Mouse (Mus musculus) MEL (cell line): ENCODE results near the gene H2-M11. TPM values are rescaled to one million over a fixed set of nuclear protein-coding genes. Genes with fewer than 3 reads are reported as not detected.

Source experiments
- DNase-seq: peaks from one replicate; pipeline ENCODE4 v3.0.0; 2011; ENCODE audit warnings: low read depth, low spot score
- H3K27ac ChIP-seq: 2 replicates; pipeline ENCODE4 v1.5.1; 2012; ENCODE audit warnings: low read depth, mild to moderate bottlenecking, control low read depth, low read length, moderate library complexity; ENCODE audit not compliant: control insufficient read depth
- H3K27me3 ChIP-seq, 2 experiments: fragments of 150-350 bp in 1 of 2; sonication (generic) in 1 of 2; 2 replicates each; pipeline ENCODE4 v1.6.1; 2012; ENCODE audit warnings: low read length in 2 of 2, mild to moderate bottlenecking in 2 of 2, improper control_type of control experiment in 1 of 2, moderate library complexity in 1 of 2; ENCODE audit not compliant: insufficient read depth in 2 of 2, control insufficient read depth in 1 of 2
- H3K36me3 ChIP-seq, 2 experiments: 2 replicates each; pipeline ENCODE4 v1.6.1; 2012 to 2014; ENCODE audit warnings: low read length in 2 of 2, improper control_type of control experiment in 1 of 2, inconsistent platforms in 1 of 2, mild to moderate bottlenecking in 1 of 2; ENCODE audit not compliant: insufficient read depth in 2 of 2, control insufficient read depth in 1 of 2
- H3K4me1 ChIP-seq, 2 experiments: fragments of 150-350 bp in 1 of 2; sonication (generic) in 1 of 2; 2 replicates each; pipeline ENCODE4 v1.6.1; 2012; ENCODE audit warnings: low read length in 2 of 2, improper control_type of control experiment in 1 of 2, mild to moderate bottlenecking in 1 of 2; ENCODE audit not compliant: insufficient read depth in 2 of 2, control insufficient read depth in 1 of 2
- H3K4me3 ChIP-seq, 2 experiments: fragments of 150-350 bp in 1 of 2; sonication (generic) in 1 of 2; 2 replicates each; pipeline ENCODE4 v1.5.1; 2012; ENCODE audit warnings: low read depth in 2 of 2, low read length in 2 of 2, mild to moderate bottlenecking in 2 of 2, moderate library complexity in 2 of 2, control low read depth in 1 of 2, improper control_type of control experiment in 1 of 2; ENCODE audit not compliant: control insufficient read depth in 1 of 2, insufficient read depth in 1 of 2
- H3K79me2 ChIP-seq: 2 replicates; pipeline ENCODE4 v1.6.1; 2012; ENCODE audit warnings: mild to moderate bottlenecking, low read length, moderate library complexity; ENCODE audit not compliant: control insufficient read depth, poor library complexity, insufficient read depth
- H3K9ac ChIP-seq: 2 replicates; pipeline ENCODE4 v1.6.1; 2012; ENCODE audit warnings: low read depth, mild to moderate bottlenecking, control low read depth, low read length, moderate library complexity; ENCODE audit not compliant: control insufficient read depth, poor library complexity, severe bottlenecking
- H3K9me3 ChIP-seq: fragments of 150-350 bp; sonication (generic); replicated peaks from 2 replicates; pipeline ENCODE4 v1.6.1; 2012; ENCODE audit warnings: mild to moderate bottlenecking, low read length, improper control_type of control experiment, moderate library complexity; ENCODE audit not compliant: insufficient read depth
- BHLHE40 ChIP-seq: IDR thresholded peaks from 2 replicates; pipeline ENCODE4 v1.6.1; 2012; ENCODE audit warnings: low read depth, mild to moderate bottlenecking, inconsistent platforms, low read length, improper control_type of control experiment, borderline replicate concordance
- CHD2 ChIP-seq: IDR thresholded peaks from 2 replicates; pipeline ENCODE4 v1.6.1; 2011; ENCODE audit warnings: low read length, improper control_type of control experiment
- CTCF ChIP-seq, 3 experiments: IDR thresholded peaks in 2 of 3; conservative IDR thresholded peaks in 1 of 3; 2 replicates each; pipeline ENCODE4 v1.5.1; 2011 to 2012; ENCODE audit warnings: low read length in 3 of 3, low read depth in 2 of 3, mild to moderate bottlenecking in 2 of 3, improper control_type of control experiment in 1 of 3, inconsistent platforms in 1 of 3, mixed read lengths in 1 of 3, moderate library complexity in 1 of 3; ENCODE audit not compliant: control insufficient read depth in 1 of 3, insufficient read depth in 1 of 3, poor library complexity in 1 of 3, severe bottlenecking in 1 of 3
- ELF1 ChIP-seq: IDR thresholded peaks from 2 replicates; pipeline ENCODE4 v1.6.1; 2014; ENCODE audit warnings: low read depth, mild to moderate bottlenecking, inconsistent platforms, low read length, improper control_type of control experiment, moderate library complexity
- EP300 ChIP-seq, 2 experiments: IDR thresholded peaks; 2 replicates each; pipeline ENCODE4 v1.6.1; 2011; ENCODE audit warnings: improper control_type of control experiment in 2 of 2, low read length in 2 of 2, low read depth in 1 of 2, mild to moderate bottlenecking in 1 of 2
- HCFC1 ChIP-seq: IDR thresholded peaks from 2 replicates; pipeline ENCODE4 v1.6.1; 2012; ENCODE audit warnings: low read depth, mild to moderate bottlenecking, inconsistent platforms, low read length, improper control_type of control experiment, moderate library complexity
- JUND ChIP-seq: IDR thresholded peaks from 2 replicates; pipeline ENCODE4 v1.6.1; 2011; ENCODE audit warnings: low read depth, mild to moderate bottlenecking, improper control_type of control experiment, low read length
- MAFK ChIP-seq: IDR thresholded peaks from 2 replicates; pipeline ENCODE4 v1.6.1; 2011; ENCODE audit warnings: low read depth, mild to moderate bottlenecking, low read length, improper control_type of control experiment, borderline replicate concordance
- MAX ChIP-seq: IDR thresholded peaks from 2 replicates; pipeline ENCODE4 v1.6.1; 2011; ENCODE audit warnings: low read length, improper control_type of control experiment
- MAZ ChIP-seq: IDR thresholded peaks from 2 replicates; pipeline ENCODE4 v1.6.1; 2012; ENCODE audit warnings: low read depth, mild to moderate bottlenecking, inconsistent platforms, low read length, improper control_type of control experiment
- MXI1 ChIP-seq: IDR thresholded peaks from 2 replicates; pipeline ENCODE4 v1.6.1; 2011; ENCODE audit warnings: mild to moderate bottlenecking, low read depth, low read length, improper control_type of control experiment
- MYB ChIP-seq: IDR thresholded peaks from 2 replicates; pipeline ENCODE4 v1.6.1; 2011; ENCODE audit warnings: mild to moderate bottlenecking, low read depth, low read length, improper control_type of control experiment
- MYC ChIP-seq: IDR thresholded peaks from 2 replicates; pipeline ENCODE4 v1.6.1; 2011; ENCODE audit warnings: low read depth, mild to moderate bottlenecking, low read length, improper control_type of control experiment, moderate library complexity
- NRF1 ChIP-seq: IDR thresholded peaks from 2 replicates; pipeline ENCODE4 v1.6.1; 2014; ENCODE audit warnings: low read depth, mild to moderate bottlenecking, inconsistent platforms, low read length, improper control_type of control experiment, moderate library complexity; ENCODE audit not compliant: poor library complexity, insufficient read depth, severe bottlenecking
- POLR2A ChIP-seq, 2 experiments: IDR thresholded peaks; 2 replicates each; pipeline ENCODE4 v1.6.1; 2011 to 2012; ENCODE audit warnings: low read length in 2 of 2, mild to moderate bottlenecking in 2 of 2, control low read depth in 1 of 2, improper control_type of control experiment in 1 of 2, low read depth in 1 of 2, moderate library complexity in 1 of 2; ENCODE audit not compliant: control insufficient read depth in 1 of 2, insufficient read depth in 1 of 2, poor library complexity in 1 of 2
- POLR2AphosphoS2 ChIP-seq: IDR thresholded peaks from 2 replicates; pipeline ENCODE4 v1.6.1; 2011; ENCODE audit warnings: low read length, improper control_type of control experiment
- SIN3A ChIP-seq: IDR thresholded peaks from 2 replicates; pipeline ENCODE4 v1.6.1; 2012; ENCODE audit warnings: low read length, improper control_type of control experiment, inconsistent platforms
- SMC3 ChIP-seq: IDR thresholded peaks from 2 replicates; pipeline ENCODE4 v1.6.1; 2011; ENCODE audit warnings: low read depth, low read length, improper control_type of control experiment
- TAL1 ChIP-seq: IDR thresholded peaks from 2 replicates; pipeline ENCODE4 v1.6.1; 2012; ENCODE audit warnings: mild to moderate bottlenecking, inconsistent platforms, low read length, moderate library complexity, mixed read lengths
- TBP ChIP-seq: IDR thresholded peaks from 2 replicates; pipeline ENCODE4 v1.8.0; 2011; ENCODE audit warnings: low read depth, low read length, improper control_type of control experiment
- UBTF ChIP-seq: IDR thresholded peaks from 2 replicates; pipeline ENCODE4 v1.6.1; 2012; ENCODE audit warnings: low read depth, mild to moderate bottlenecking, inconsistent platforms, low read length, improper control_type of control experiment, moderate library complexity, borderline replicate concordance; ENCODE audit not compliant: insufficient read depth
- USF1 ChIP-seq: IDR thresholded peaks from 2 replicates; pipeline ENCODE4 v1.6.1; 2014; ENCODE audit warnings: low read depth, mild to moderate bottlenecking, inconsistent platforms, low read length, improper control_type of control experiment, moderate library complexity
- ZMIZ1 ChIP-seq: IDR thresholded peaks from 2 replicates; pipeline ENCODE4 v1.6.1; 2012; ENCODE audit warnings: low read depth, mild to moderate bottlenecking, inconsistent platforms, low read length, improper control_type of control experiment, moderate library complexity
- polyA plus RNA-seq, 2 experiments: library from polyadenylated mRNA; stranded (reverse) in 1 of 2; unstranded in 1 of 2; fragments of >175 nt in 1 of 2; fragments of >200 nt in 1 of 2; gene quantifications; 2 replicates each; pipeline versions ENCODE4 v1.2.1 to v1.2.4; 2012; ENCODE audit warnings: low replicate concordance in 2 of 2, low read depth in 1 of 2; ENCODE audit not compliant: insufficient read length in 2 of 2, insufficient read depth in 1 of 2, missing spikeins in 1 of 2
- total RNA-seq: library from RNA; depleted of rRNA; stranded (reverse); fragments of 300-350 nt; gene quantifications from 2 replicates; pipeline ENCODE4 v1.2.3, GENCODE M21; 2012; rRNA removed

The H2-M11 gene
- total RNA-seq (not detected in 2 replicates), polyA plus RNA-seq (not detected)

DNA sequence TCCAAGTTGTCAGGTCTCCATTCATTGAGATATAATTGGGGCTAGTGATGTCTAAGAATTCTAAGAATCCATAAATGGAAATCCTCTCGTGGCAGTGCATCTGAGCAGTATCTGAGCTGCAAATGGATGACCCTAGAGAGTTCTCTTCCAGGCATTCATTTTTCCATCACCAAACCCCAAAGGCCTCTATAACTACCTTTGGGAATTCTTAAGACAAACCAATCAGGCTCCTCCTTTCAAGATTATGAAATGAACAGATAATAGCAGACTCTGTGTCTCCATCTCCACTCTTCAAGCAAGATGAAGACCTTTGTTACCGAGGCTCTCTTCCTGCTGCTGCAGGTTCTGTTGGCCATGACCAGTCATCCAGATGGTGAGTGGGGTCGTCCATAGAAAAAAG is at the start of gene H2-M11:
H2-M11 (plus strand) TSS at position 301 of the 400 bp plus-strand sequence.
- no peak for DNase-seq
- Histone ChIP-seq H3K9me3 (no peaks in the 10 kb centered on the region), H3K4me3 (no peak within 1 kb of the TSS), H3K36me3 (no peaks in the 10 kb centered on the region), H3K4me1 (no peaks in the 10 kb centered on the region), H3K27ac (no peak within 1 kb of the TSS), H3K79me2 (no peaks in the 10 kb centered on the region), H3K9ac (no peak within 1 kb of the TSS), H3K27me3 (no peaks in the 10 kb centered on the region)
- TF ChIP-seq CHD2 = no peak
- TF ChIP-seq POLR2AphosphoS2 = no peak
- TF ChIP-seq HCFC1 = no peak

DNA sequence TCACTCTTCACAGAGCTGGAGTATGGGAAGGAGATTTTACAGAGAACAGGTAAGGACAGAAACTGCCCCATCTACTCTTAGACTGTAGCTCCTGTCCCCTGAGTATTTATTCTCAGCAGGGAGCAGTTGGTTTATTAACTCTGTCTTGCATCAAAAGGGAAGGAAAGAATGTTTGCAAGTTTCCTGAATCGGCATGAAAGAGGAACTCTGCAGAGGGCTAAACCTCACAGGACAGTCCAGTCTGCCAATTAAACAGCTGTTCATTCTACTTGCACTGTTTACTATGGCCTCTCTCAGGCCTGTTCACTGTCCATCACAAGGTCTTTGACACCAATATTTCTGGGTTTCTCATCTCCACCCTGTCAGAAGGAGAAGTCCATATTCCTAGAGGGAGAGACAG is 46.4 kb upstream of the H2-M11 start:
- H3K4me3 ChIP-seq = no peak overlapping the region
- H3K9me3 ChIP-seq = no peaks in the 10 kb centered on the region
- no peak overlapping the region for H3K27ac ChIP-seq
- TF ChIP-seq JUND (no peak), UBTF (no peak), TAL1 (no peak), TBP (no peak), MAX (no peak), USF1 (no peak), ZMIZ1 (no peak)
- no peaks in the 10 kb centered on the region for H3K4me1 ChIP-seq
- H3K79me2 ChIP-seq = no peaks in the 10 kb centered on the region
- no peak overlapping the region for H3K9ac ChIP-seq
- no peaks in the 10 kb centered on the region for H3K27me3 ChIP-seq
- DNase-seq = no peak
- no peaks in the 10 kb centered on the region for H3K36me3 ChIP-seq

DNA sequence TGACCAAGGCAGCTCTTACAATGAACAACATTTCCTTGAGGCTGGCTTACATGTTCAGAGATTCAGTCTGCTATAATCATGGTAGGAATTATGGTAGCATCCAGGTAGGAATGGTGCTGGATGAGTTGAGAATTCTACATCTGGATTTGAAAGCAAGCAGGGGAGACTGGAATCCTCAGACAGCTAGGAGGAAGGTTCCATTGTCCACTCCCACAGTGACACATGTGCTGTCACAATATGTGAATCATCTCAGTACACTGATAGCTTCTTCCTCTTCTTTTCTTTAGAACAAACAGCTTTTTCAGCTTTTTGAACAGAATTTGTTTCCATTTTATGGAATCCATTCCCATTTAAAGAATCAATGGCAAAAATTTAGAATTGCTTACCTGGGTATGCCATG is 43.0 kb upstream of the H2-M11 start:
- Histone ChIP-seq H3K27me3 (no peaks in the 10 kb centered on the region), H3K36me3 (no peaks in the 10 kb centered on the region), H3K9me3 (no peaks in the 10 kb centered on the region), H3K9ac (no peak overlapping the region), H3K4me1 (no peaks in the 10 kb centered on the region), H3K27ac (no peak overlapping the region), H3K79me2 (no peaks in the 10 kb centered on the region), H3K4me3 (no peak overlapping the region)
- TF ChIP-seq TAL1 = no peak
- TF ChIP-seq MYC = no peak
- no peak for TF ChIP-seq UBTF
- TF ChIP-seq JUND = no peak
- TF ChIP-seq EP300 (IDR thresholded peaks at IDR 0.05; ENCODE audit: low read depth in 1 of 2, low read length in 2 of 2) = no peak
- no peak for TF ChIP-seq NRF1
- no peak for TF ChIP-seq CTCF (IDR thresholded peaks at IDR 0.05 in 2 of 3, conservative IDR thresholded peaks at IDR 0.05 in 1 of 3; ENCODE audit: control insufficient read depth in 1 of 3, insufficient read depth in 1 of 3, low read depth in 2 of 3, low read length in 3 of 3, poor library complexity in 1 of 3, severe bottlenecking in 1 of 3)
- no peak for TF ChIP-seq MAX
- TF ChIP-seq MAZ = no peak
- TF ChIP-seq MXI1 = no peak
- TF ChIP-seq POLR2A (IDR thresholded peaks at IDR 0.05; ENCODE audit: control insufficient read depth in 1 of 2, insufficient read depth in 1 of 2, low read depth in 1 of 2, low read length in 2 of 2, poor library complexity in 1 of 2) = no peak
- no peak for TF ChIP-seq TBP
- TF ChIP-seq SMC3 = no peak
- no peak for TF ChIP-seq ZMIZ1
- TF ChIP-seq ELF1 = no peak
- no peak for TF ChIP-seq MAFK
- TF ChIP-seq BHLHE40 = no peak
- TF ChIP-seq HCFC1 = no peak
- TF ChIP-seq MYB = no peak
- TF ChIP-seq SIN3A = no peak
- DNase-seq = no peak
